Mouse (Mus musculus) T-cell, adult 2 months (primary cell): ENCODE data around the gene Lrmp.
A peak's percentile ranks its signal among the peaks of the same experiment; 100 is the strongest.

ENCODE experiments used
- DNase-seq: peaks from one replicate; pipeline ENCODE4 v3.0.0; 2022; ENCODE audit warnings: low spot score

The Lrmp gene

GRCm38 (mm10) chr6:145136831-145137230 is 21.4 kb downstream of the Lrmp start:
- DNase-seq = no peak

DNA sequence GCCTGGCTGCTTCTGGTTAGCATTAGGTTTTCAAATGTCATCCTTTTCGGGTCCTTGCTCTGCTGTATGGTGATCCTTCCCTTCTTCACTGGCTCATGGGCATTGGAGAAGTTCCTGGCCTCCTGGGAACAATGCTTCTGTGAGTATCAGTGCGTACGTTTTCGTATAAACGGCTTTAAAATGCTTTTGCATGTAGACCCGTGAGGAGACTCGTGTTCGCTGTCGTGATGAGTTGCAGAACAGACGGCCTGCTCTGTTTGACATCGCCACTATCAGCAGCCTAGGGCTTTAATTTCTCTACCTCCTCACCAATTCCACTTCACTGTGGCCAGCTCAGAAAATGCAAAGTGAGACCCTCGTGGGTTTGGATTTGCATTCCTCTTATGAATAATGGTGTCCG is 23.8 kb downstream of the Lrmp start:
- no peak for DNase-seq

DNA sequence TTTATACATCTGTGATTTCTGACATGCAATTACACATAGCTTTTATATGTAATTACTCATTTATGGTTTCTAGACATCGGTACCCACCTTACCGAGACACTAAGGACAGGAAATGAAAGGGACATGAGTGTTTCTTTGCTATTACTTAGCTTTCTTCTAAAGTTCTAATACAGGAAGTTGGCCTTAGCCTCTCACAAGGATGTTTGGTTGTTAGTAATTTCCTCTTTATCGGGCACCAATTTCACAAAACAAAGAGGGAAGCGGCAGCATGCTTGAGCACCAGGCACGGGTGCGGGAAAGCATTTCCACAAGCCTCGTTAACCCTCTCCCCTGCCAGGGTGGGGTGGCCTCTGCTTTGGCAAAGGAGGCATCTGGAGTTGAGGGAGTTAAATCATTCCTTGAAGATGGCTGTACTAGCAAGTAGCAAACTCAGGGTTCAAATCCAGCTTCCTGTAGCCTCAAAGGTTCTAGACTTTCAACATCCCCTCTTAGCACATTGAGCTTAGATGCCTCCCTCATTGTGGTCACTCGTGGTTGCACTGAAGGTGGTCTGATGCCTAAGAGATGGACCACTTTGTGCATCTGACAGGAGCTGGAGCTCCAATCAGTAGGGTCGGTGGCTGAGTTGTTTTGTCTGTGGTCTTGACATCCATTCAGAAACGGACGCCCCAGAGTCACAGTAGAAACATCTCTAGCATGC is 24.5 kb downstream of the Lrmp start:
- no peak for DNase-seq

- DNase-seq = no peak
These were observed 25.3 kb downstream of the Lrmp start for GRCm38 (mm10) chr6:145140706-145141105.

DNA sequence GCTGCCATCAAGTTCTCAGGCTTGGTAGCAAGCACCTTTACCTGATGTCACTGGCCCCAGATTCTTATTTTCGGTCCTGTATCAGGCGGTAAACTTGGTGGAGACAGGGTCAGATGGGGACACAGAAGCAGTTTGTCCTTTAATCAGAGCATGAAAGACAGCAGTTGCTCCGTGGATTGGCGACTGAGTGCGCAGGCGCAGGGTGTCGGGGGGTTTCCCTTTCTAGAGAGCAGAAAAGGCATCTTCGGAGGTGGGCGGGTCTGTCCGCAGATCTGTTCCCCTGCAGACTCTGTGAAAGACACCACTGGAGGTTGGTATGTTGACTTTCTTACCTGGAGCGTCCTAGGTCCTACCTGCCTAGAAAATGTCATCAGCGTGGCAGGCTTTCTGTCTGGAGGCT is 26.4 kb downstream of the Lrmp start:
- no peak for DNase-seq

GRCm38 (mm10) chr6:145145173-145145572 is 29.7 kb downstream of the Lrmp start:
- no peak for DNase-seq

GRCm38 (mm10) chr6:145147716-145148115 is 32.3 kb downstream of the Lrmp start:
- no peak for DNase-seq

DNA sequence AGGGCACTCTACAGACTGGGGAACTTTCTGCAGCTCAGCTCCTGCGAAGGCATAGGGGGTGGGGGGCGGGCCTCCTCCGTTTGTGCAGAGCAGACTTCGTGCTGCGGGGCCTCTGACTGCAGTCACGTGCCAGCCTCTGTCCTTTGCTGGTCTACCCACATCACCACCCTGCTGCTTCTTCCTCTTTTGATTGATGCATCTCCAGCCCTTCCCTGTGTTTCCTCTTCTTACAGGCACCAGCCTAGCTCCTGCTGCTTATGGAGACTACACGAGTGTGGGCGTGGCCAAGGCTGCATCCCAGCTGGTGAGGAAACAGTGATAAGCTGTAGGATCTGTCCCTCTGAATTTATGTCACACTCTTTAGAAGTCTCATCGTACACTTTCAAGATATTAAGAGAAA is 33.6 kb downstream of the Lrmp start:
- DNase-seq = no peak

DNA sequence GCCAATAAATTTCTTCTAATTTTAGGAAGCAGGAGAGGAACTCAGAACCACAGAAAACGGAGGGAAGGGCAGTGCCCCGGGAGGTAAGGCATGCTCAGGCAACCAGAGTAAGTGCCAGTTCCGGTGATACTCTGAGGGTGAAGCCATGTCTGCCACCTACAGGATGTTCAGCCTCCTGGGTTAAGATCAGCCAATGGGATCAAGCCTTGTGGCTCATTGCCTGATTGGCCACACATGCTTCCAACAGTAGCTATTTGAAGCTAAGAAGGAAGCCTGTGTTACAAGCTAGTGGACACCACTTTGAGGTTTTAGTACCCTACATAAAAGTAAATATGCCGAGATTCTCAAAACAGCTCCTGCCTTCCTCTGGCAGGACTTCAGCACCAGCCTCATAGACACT is 43.2 kb downstream of the Lrmp start:
- DNase-seq = peak; percentile 40

GRCm38 (mm10) chr6:145160581-145160980 is 45.1 kb downstream of the Lrmp start:
- no peak for DNase-seq

DNA sequence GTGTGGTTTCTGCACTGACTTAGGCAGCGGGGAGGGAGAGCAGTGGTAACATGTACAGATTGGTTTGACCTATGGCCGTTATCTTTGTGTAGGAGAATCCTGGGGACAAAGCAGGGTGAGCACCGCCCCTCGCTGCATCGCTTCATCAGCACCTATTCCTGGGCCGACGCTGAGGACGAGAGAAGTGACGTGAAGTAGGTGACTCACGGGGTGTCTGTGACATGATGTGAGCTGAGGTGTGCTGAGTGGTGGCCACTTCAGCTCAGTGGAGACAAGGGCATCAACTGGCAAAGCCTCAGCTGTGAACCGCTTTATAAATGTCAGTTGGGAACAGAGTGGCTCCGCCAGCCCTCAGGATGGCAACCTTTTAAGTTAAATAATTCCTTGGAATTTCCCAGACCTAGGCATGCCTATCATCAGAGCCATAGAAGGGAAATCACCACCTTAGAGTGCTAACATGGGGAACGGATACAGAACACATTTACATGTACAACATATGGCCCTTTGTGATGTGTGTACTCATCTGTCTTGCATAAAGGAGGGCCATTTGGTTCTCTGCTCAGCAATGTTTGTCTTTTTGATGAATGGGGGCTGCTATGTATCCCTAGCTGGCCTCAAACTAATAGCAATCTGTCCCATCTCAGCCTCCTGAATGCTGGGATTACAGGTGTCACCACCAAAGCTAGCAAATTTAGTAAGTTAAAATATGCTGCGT is 56.6 kb downstream of the Lrmp start:
- DNase-seq = no peak

DNA sequence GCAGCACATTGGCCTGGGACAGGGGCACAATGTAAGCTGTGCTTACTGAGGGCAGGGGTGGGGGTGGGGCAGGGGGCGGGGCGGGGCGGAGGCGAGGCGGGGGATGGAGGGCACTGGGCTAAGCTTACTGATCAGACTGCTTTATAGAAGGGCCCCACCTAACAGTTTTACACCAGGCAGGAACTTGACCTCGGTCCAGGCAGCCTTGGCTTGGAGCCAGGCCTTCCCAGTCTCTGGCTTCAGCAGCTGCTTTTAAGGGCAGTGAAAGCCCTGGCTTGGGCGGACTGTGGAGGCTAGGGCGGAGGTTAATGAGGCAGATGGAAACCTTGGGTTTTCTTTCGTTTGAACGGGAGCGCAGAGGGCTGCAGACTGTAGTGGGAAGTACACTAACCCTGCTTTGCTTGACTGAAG is 58.3 kb downstream of the Lrmp start:
- no peak for DNase-seq

- no peak for DNase-seq
These were observed 60.1 kb downstream of the Lrmp start for GRCm38 (mm10) chr6:145175571-145175981.

GRCm38 (mm10) chr6:145176474-145176873 is 61.0 kb downstream of the Lrmp start:
- no peak for DNase-seq

- DNase-seq = peak; percentile 66
These were observed 64.2 kb downstream of the Lrmp start for GRCm38 (mm10) chr6:145179665-145180064.

- no peak for DNase-seq
These were observed 66.6 kb downstream of the Lrmp start for GRCm38 (mm10) chr6:145182044-145182443.

GRCm38 (mm10) chr6:145186096-145186495 is 70.6 kb downstream of the Lrmp start:
- no peak for DNase-seq

GRCm38 (mm10) chr6:145187093-145188088 is 71.9 kb downstream of the Lrmp start:
- DNase-seq = peak; percentile 83

GRCm38 (mm10) chr6:145193038-145193437 is 77.6 kb downstream of the Lrmp start:
- DNase-seq = no peak

GRCm38 (mm10) chr6:145193446-145193845 is 78.0 kb downstream of the Lrmp start:
- peak; percentile 66 for DNase-seq

GRCm38 (mm10) chr6:145197949-145198686 is 82.7 kb downstream of the Lrmp start:
- DNase-seq = no peak
